Mouse (Mus musculus) heart, adult 2 months (tissue): ENCODE measurements around the gene Polr1a. TPM values are rescaled to one million over a fixed set of nuclear protein-coding genes. Genes with fewer than 3 reads are reported as not detected.

Source experiments
- DNase-seq, 2 experiments: peaks; one replicate each; pipeline ENCODE4 v3.0.0; 2021
- H3K27ac ChIP-seq: fragments of 200-600 bp; 2 replicates; pipeline ENCODE4 v1.8.1; 2022
- H3K27me3 ChIP-seq: fragments of 200-500 bp; 2 replicates; pipeline ENCODE4 v1.6.1; 2012; ENCODE audit warnings: mild to moderate bottlenecking, low read length, inconsistent platforms, mixed read lengths; ENCODE audit not compliant: control insufficient read depth, insufficient read depth
- H3K36me3 ChIP-seq: fragments of 200-500 bp; 2 replicates; pipeline ENCODE4 v1.6.1; 2012; ENCODE audit warnings: low read length, inconsistent platforms; ENCODE audit not compliant: control insufficient read depth, insufficient read depth
- H3K4me1 ChIP-seq: fragments of 200-500 bp; 2 replicates; pipeline ENCODE4 v1.6.1; 2011; ENCODE audit warnings: low read length; ENCODE audit not compliant: control insufficient read depth, insufficient read depth
- H3K4me3 ChIP-seq: fragments of 200-600 bp; 2 replicates; pipeline ENCODE4 v1.8.1; 2022
- H3K79me2 ChIP-seq: fragments of 200-500 bp; replicated peaks from 2 replicates; pipeline ENCODE4 v1.6.1; 2012; ENCODE audit warnings: mild to moderate bottlenecking, inconsistent platforms, low read length, moderate library complexity, mixed read lengths; ENCODE audit not compliant: control insufficient read depth, insufficient read depth
- H3K9ac ChIP-seq: fragments of 200-500 bp; 2 replicates; pipeline ENCODE4 v1.6.1; 2012; ENCODE audit warnings: low read depth, mild to moderate bottlenecking, control low read depth, inconsistent platforms, low read length, mixed read lengths
- CTCF ChIP-seq: fragments of 200-600 bp; IDR thresholded peaks from 2 replicates; pipeline ENCODE4 v1.8.1; 2022; ENCODE audit warnings: antibody characterized with exemption, mild to moderate bottlenecking, moderate library complexity
- EP300 ChIP-seq: fragments of 200-500 bp; IDR thresholded peaks from 2 replicates; pipeline ENCODE4 v1.6.1; 2011; ENCODE audit warnings: low read depth, low read length, control low read depth; ENCODE audit not compliant: insufficient read depth
- POLR2A ChIP-seq: fragments of 200-500 bp; IDR thresholded peaks from 2 replicates; pipeline ENCODE4 v1.6.1; 2011; ENCODE audit warnings: mild to moderate bottlenecking, low read depth, low read length, control low read depth; ENCODE audit not compliant: insufficient read depth
- WGBS: fragments of 180-500 bp; shearing (Covaris S2); methylation state at CpG from one replicate; pipeline ENCODE4 v1.1.7; 2018; 5-methylcytosine and 5-hydroxymethylcytosine counted together
- intact Hi-C: fragments of 180-260 bp; cut with DNase I; formaldehyde crosslinking; loops from one replicate; pipeline ENCODE4 v1.15.1; 2025
- polyA plus RNA-seq: library from polyadenylated mRNA; depleted of rRNA; stranded (reverse); fragments of >200 nt; gene quantifications from 2 replicates; pipeline ENCODE4 v1.2.3, GENCODE M21; 2012
- total RNA-seq, 2 experiments: library from RNA; stranded (reverse); gene quantifications; 2 replicates each; pipeline ENCODE4 v1.2.3; 2021

Gene Polr1a
- total and polyA plus RNA-seq, 3 experiments: 16.1 to 46.2 (median 41.6) TPM

DNA sequence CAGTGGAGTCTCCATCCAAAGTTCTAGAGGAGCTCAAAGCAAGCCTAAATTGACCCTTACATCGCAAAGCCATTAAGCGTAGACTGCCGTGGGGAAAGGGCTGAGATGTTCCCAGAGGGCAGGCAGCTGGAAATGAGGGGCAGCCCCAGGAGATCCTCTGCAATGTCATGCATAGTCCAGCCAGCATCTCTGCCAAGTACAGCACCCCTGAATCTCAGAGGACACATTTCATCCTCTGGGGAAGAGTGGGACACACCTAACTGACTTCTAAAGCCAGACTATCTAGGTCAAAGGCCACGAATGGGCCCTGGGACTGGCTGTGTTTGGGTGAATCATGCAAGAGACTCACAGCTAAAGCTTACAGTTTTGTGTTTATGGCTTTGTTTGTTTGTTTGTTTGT is 85.2 kb downstream of the Polr1a start:
- Histone ChIP-seq H3K36me3 (no peaks in the 10 kb centered on the region), H3K79me2 (no peaks in the 10 kb centered on the region), H3K9ac (no peak overlapping the region), H3K4me1 (peaks cover 3% of the 10 kb centered on the region), H3K4me3 (no peak overlapping the region), H3K27me3 (no peaks in the 10 kb centered on the region), H3K27ac (no peak overlapping the region)
- DNase-seq: no peak
- intact Hi-C loops: no loop called here
- TF ChIP-seq CTCF (no peak), EP300 (no peak)
- 82% methylated on average over 4 of the region's 4 CpGs for WGBS

- intact Hi-C loops: no loop called here
- peaks cover 3% of the 10 kb centered on the region; the same call in 1 of the 2 replicates for H3K4me1 ChIP-seq
- WGBS: 79% methylated on average over 3 of the region's 3 CpGs
- H3K9ac ChIP-seq: no peak overlapping the region
- TF ChIP-seq POLR2A (no peak), CTCF (no peak), EP300 (no peak)
- DNase-seq: no peak
- H3K4me3 ChIP-seq: no peak overlapping the region
- H3K36me3 ChIP-seq: no peaks in the 10 kb centered on the region
- no peak overlapping the region for H3K27ac ChIP-seq
- H3K79me2 ChIP-seq: no peaks in the 10 kb centered on the region
- no peaks in the 10 kb centered on the region for H3K27me3 ChIP-seq
These were observed 86.2 kb downstream of the Polr1a start for GRCm38 (mm10) chr6:71995081-71995480.

- DNase-seq: no peak
- no peaks in the 10 kb centered on the region for H3K4me1 ChIP-seq
- no peak overlapping the region for H3K27ac ChIP-seq
- WGBS: 96% methylated on average over 1 of the region's 1 CpGs
- no peaks in the 10 kb centered on the region for H3K27me3 ChIP-seq
- TF ChIP-seq CTCF (no peak), POLR2A (no peak), EP300 (no peak)
- H3K36me3 ChIP-seq: no peaks in the 10 kb centered on the region
- no peak overlapping the region for H3K4me3 ChIP-seq
- intact Hi-C loops: no loop called here
- no peaks in the 10 kb centered on the region for H3K79me2 ChIP-seq
- H3K9ac ChIP-seq: no peak overlapping the region
These were observed 88.4 kb downstream of the Polr1a start for GRCm38 (mm10) chr6:71997215-71997614.

DNA sequence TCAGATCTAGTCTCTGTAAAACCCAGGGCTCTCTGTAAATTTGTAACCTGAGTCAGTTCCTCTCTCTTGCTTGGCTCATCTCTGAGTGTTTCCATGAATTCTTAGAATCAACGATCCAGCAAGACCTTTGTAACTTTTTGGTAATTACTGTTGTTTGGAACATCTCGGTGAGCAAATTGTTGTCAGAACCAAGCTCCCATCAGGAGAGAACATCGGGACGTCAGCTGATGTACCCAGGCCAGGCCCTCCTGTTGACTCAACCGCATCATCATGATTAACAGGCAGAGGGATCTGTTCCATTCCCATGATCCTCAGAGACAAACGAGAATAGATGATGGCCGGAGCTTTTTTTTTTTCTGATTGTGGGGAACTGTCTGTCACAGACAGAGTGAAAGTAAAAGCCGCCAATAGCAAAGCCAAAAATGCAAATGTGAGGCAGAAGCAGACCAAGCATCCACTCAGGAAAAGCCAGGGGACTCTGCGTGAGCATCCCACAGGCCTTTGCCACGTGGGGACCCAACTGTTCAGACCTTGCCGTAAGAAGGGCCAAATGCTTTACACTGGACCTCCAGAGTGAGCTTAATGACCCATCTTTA is 91.2 kb downstream of the Polr1a start:
- Histone ChIP-seq H3K27ac (no peak overlapping the region), H3K4me3 (no peak overlapping the region), H3K36me3 (no peaks in the 10 kb centered on the region), H3K27me3 (no peaks in the 10 kb centered on the region), H3K79me2 (no peaks in the 10 kb centered on the region), H3K9ac (no peak overlapping the region), H3K4me1 (no peaks in the 10 kb centered on the region)
- TF ChIP-seq EP300: no peak
- TF ChIP-seq POLR2A: no peak
- no peak for TF ChIP-seq CTCF
- WGBS: 81% methylated on average over 11 of the region's 11 CpGs
- intact Hi-C loops: loop anchor here (1.0 kb wide), 1 partner anchor 58 kb away; no protein-coding TSS in a partner anchor
- no peak for DNase-seq

GRCm38 (mm10) chr6:72001220-72001777 is 92.4 kb downstream of the Polr1a start:
- Histone ChIP-seq H3K36me3 (no peaks in the 10 kb centered on the region), H3K9ac (no peak overlapping the region), H3K79me2 (no peaks in the 10 kb centered on the region), H3K4me3 (no peak overlapping the region), H3K27me3 (no peaks in the 10 kb centered on the region), H3K4me1 (no peaks in the 10 kb centered on the region), H3K27ac (no peak overlapping the region)
- DNase-seq: no peak
- intact Hi-C loops: no loop called here
- no peak for TF ChIP-seq EP300
- no peak for TF ChIP-seq CTCF
- TF ChIP-seq POLR2A: no peak
- 72% methylated on average over 5 of the region's 5 CpGs for WGBS

DNA sequence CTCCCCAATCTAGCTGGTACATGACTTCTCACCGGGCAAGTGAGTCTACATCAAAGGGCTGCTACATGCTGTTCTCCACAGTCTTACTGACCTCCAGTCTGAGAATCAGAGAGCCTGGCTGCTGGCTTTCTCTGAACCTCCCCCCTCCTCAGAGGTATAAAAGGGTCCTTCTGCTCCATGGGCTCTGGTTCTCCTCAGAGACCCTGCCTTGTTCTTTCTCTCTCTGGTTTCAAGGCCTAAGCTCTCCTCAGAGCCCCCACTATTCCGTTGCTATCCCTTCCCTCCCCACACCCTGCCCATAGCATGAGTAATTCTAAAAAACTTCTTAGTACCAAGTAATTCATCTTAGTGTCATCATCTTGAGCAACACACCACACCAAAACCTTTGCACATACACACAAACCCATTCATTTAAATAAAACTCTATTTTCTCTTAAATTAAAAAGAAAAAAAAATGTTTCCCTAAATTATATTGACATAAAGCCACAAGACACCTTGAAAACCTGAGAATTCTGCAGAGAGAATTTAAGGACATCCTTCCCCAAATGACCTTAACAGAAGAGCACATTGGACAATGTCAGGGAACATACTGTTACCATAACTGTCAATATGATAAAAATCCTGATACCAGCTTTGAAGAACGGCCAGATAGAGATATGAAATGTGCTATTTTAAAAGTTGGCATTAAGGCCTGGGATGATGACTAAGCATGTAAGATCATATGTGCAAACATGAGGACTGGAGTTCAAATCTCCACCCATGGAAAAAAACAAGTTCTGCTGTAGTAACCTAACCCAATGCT is 98.8 kb downstream of the Polr1a start:
- intact Hi-C loops: no loop called here
- no peak for TF ChIP-seq POLR2A
- TF ChIP-seq EP300: no peak
- TF ChIP-seq CTCF: no peak
- no peaks in the 10 kb centered on the region for H3K36me3 ChIP-seq
- H3K27ac ChIP-seq: no peak overlapping the region
- H3K27me3 ChIP-seq: no peaks in the 10 kb centered on the region
- H3K4me3 ChIP-seq: no peak overlapping the region
- 56% methylated on average over 3 of the region's 3 CpGs for WGBS
- no peak for DNase-seq
- H3K4me1 ChIP-seq: no peaks in the 10 kb centered on the region
- no peak overlapping the region for H3K9ac ChIP-seq
- H3K79me2 ChIP-seq: no peaks in the 10 kb centered on the region
